Mouse (Mus musculus): Measurements from ENCODE around the gene Zbtb20.

Gene Zbtb20

GRCm38 (mm10) chr16:43441392-43441791 lies 565.7 kb downstream of the Zbtb20 start:
- no peak for DNase-seq (ENCODE audit: low read depth, low spot score)

GRCm38 (mm10) chr16:43443034-43443433 lies 567.4 kb downstream of the Zbtb20 start:
- DNase-seq (ENCODE audit: low read depth, low spot score): no peak

GRCm38 (mm10) chr16:43448141-43448981 lies 572.7 kb downstream of the Zbtb20 start:
- no peak for DNase-seq (ENCODE audit: low read depth, low spot score)

GRCm38 (mm10) chr16:43454370-43454934 lies 578.8 kb downstream of the Zbtb20 start:
- no peak for DNase-seq (ENCODE audit: low read depth, low spot score)

GRCm38 (mm10) chr16:43456446-43457172 lies 580.9 kb downstream of the Zbtb20 start:
- DNase-seq (ENCODE audit: low read depth, low spot score): no peak

GRCm38 (mm10) chr16:43457814-43458213 lies 582.1 kb downstream of the Zbtb20 start:
- no peak for DNase-seq (ENCODE audit: low read depth, low spot score)

GRCm38 (mm10) chr16:43458726-43459223 lies 583.1 kb downstream of the Zbtb20 start:
- DNase-seq (ENCODE audit: low read depth, low spot score): no peak

GRCm38 (mm10) chr16:43461745-43462378 lies 586.2 kb downstream of the Zbtb20 start:
- no peak for DNase-seq (ENCODE audit: low read depth, low spot score)

- DNase-seq (ENCODE audit: low read depth, low spot score): no peak
These were observed 587.1 kb downstream of the Zbtb20 start for GRCm38 (mm10) chr16:43462470-43463455.

GRCm38 (mm10) chr16:43463684-43464475 lies 588.2 kb downstream of the Zbtb20 start:
- no peak for DNase-seq (ENCODE audit: low read depth, low spot score)

GRCm38 (mm10) chr16:43464476-43465080 lies 588.9 kb downstream of the Zbtb20 start:
- no peak for DNase-seq (ENCODE audit: low read depth, low spot score)

GRCm38 (mm10) chr16:43465368-43465839 lies 589.7 kb downstream of the Zbtb20 start:
- DNase-seq (ENCODE audit: low read depth, low spot score): no peak

- no peak for DNase-seq (ENCODE audit: low read depth, low spot score)
These were observed 590.5 kb downstream of the Zbtb20 start for GRCm38 (mm10) chr16:43465921-43466748.

GRCm38 (mm10) chr16:43466749-43467065 lies 591.0 kb downstream of the Zbtb20 start:
- DNase-seq (ENCODE audit: low read depth, low spot score): no peak

- DNase-seq (ENCODE audit: low read depth, low spot score): no peak
These were observed 595.4 kb downstream of the Zbtb20 start for GRCm38 (mm10) chr16:43471060-43471459.

- no peak for DNase-seq (ENCODE audit: low read depth, low spot score)
These were observed 599.5 kb downstream of the Zbtb20 start for GRCm38 (mm10) chr16:43474941-43475728.

- no peak for DNase-seq (ENCODE audit: low read depth, low spot score)
These were observed 601.2 kb downstream of the Zbtb20 start for GRCm38 (mm10) chr16:43476921-43477320.

- DNase-seq (ENCODE audit: low read depth, low spot score): no peak
These were observed 602.7 kb downstream of the Zbtb20 start for GRCm38 (mm10) chr16:43478352-43478751.

All from CD4-positive, CD25-positive, alpha-beta regulatory T cell, adult 2 months (primary cell).